Mouse (Mus musculus): Measurements from ENCODE around the gene Lmf1.

Gene Lmf1

DNA sequence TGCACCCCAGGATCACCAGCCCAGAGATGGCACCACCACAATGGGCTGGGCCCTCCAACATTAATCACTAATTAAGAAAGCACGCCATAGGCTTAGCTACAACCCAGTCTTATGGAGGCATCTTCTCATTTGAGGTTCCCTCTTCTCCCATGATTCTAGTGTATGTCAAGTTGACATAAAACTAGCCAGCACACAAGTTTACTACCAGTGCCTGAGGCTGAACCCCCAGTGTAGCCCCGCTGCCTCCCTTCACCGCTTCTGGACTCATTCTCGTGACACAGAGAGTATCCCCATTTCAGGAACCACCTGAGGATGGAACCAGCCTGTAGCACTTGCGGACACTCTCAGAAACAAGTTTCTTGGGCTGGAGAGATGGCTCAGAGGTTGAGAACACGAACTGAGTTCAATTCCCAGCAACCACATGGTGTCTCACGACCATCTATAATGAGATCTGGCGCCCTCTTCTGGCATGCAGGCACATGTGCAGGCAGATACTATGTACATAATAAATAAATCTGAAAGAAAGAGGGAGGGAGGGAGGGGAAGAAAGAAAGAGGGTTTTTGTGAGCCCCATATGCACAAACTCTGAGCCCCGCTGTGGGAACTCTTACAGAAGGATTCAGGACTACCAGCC lies 122.1 kb downstream of the Lmf1 start:
- DNase-seq (ENCODE audit: low spot score in 2 of 2), result no peak

GRCm38 (mm10) chr17:25709994-25710393 lies 131.1 kb downstream of the Lmf1 start:
- DNase-seq (ENCODE audit: low spot score in 2 of 2), result no peak

GRCm38 (mm10) chr17:25711136-25711535 lies 132.3 kb downstream of the Lmf1 start:
- no peak for DNase-seq (ENCODE audit: low spot score in 2 of 2)
